Mouse (Mus musculus): ENCODE results near the gene Tns1. TPM values are rescaled to one million over a fixed set of nuclear protein-coding genes. Genes with fewer than 3 reads are reported as not detected.
A peak's percentile ranks its signal among the peaks of the same experiment; 100 is the strongest.

Gene Tns1
- total RNA-seq, 2 experiments from 2014 or later: 41.3 to 43.3 TPM

DNA sequence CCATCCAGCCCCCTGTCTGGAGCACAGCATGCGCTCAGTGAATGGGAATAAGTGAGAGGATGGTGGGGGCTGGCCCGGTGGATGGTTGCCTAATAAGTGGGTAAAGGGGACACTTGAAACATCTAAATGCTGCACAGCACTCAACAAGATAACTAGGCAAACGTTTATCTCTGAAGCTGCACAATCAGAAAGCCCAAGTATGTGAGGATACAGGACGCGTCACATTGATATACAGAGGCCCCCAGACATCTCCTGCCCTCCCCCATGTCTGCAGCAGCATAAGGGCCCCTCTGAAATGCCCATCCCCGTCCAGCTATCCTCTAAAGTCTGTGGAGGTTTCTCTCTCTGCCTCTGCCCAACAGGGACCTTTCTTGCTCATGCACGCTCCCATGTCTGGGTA lies 83.1 kb downstream of the Tns1 start:
- no peak for DNase-seq (ENCODE audit: low spot score in 2 of 2)
- TF ChIP-seq CTCF (conservative IDR thresholded peaks at IDR 0.05): no peak
- no peak overlapping the region for H3K4me3 ChIP-seq
- no peak overlapping the region for H3K27ac ChIP-seq

DNA sequence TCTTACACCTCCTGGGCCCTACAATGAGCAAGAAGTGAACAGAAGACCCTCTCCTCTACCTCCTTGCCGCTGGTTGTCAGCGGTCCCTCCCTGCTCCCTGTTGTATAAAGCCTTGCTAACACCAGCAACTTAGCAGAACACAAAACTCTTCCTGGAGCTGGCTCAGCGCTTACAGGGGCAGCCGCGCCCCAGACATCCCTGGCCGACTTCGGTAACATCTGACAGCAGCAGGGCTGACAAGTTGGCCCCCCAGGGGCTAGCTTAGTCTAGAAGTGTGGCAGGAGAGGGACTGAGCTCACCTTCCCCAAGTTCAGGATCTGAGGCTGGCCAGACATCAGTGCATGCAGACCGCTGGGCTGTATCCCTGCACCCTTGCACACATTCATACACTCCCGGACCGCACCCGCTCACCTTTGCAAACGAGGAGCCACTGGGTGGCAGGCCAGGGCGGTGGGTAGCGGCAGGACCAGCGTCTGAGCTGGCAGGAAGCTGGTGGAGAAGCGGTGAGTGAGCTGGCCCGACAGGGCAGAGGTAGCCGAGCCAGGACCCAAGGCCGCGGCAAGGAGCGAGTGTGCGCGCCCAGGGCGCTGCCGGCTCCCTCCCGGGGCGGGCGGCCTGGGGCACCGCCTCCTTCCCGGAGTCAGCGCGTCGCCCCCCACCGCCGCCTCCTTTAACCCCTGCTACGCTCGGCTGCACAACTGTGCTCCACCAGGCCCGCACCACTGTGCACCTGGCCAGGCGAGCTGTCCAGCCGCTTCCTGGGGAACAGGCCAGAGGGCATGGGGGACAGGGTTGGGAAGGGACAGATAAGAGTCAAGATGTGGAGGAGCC lies 87.5 kb downstream of the Tns1 start:
- DNase-seq (ENCODE audit: low spot score in 2 of 2): no peak
- peak overlapping the region; percentile 73 for H3K27ac ChIP-seq

DNA sequence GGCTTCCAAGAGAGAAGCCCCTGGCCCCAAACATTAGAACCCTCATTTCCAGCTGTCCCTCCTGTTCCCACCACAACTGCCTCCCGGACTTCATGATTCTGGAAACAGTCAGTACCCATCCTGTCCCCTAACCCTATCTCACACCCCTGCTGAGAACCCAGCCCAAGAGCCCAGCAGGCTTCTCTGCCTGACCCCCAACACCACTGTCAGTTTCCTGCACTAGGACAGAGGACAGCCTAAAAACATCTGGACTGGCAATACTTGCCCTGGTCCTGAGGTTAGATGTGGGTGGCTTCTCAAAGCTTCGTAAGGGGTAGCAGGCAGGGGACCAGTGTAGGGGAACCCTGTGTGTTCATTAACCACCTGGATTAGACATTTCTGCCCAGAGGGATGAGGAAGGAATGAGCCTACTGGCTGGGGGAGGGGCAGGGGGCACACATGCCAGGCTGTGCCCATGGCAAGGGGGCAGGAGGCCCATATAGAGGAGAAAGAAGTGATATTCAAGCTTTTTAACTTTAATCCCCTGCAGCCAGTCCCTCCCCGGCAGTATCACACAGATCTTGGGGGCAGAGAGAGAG lies 88.2 kb downstream of the Tns1 start:
- no peak for DNase-seq (ENCODE audit: low spot score in 2 of 2)
- Histone ChIP-seq H3K4me3 (peak overlapping the region; percentile 50), H3K27ac (peak overlapping the region; percentile 73)
- TF ChIP-seq CTCF (conservative IDR thresholded peaks at IDR 0.05): no peak

More for the DNA sequence above, 87.5 kb downstream of the Tns1 start:
- TF ChIP-seq CTCF (conservative IDR thresholded peaks at IDR 0.05): peak; percentile 28
- H3K4me3 ChIP-seq: peak overlapping the region; percentile 50

DNA sequence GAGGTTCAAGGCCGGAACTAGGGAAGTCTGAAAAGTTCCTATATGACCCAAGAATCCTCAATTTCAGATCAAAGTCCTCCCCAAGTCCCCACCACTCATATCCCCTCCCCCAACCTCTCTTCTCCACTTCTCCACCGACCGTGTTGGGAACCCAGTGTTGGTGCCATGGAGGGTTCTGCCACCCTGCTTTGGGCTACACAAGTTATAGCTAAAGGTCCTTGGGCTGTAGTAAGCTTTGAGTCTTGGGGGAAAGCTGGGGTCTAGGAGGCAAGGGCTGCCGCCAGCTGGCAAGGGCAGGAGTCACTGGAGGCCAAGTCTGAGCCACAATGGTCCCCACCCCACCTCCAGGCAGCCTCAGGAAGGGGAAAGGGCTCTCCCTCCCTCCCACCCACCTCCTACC lies 88.8 kb downstream of the Tns1 start:
- Histone ChIP-seq H3K4me3 (peak overlapping the region; percentile 50), H3K27ac (peak overlapping the region; percentile 73)
- no peak for TF ChIP-seq CTCF (conservative IDR thresholded peaks at IDR 0.05)
- no peak for DNase-seq (ENCODE audit: low spot score in 2 of 2)

DNA sequence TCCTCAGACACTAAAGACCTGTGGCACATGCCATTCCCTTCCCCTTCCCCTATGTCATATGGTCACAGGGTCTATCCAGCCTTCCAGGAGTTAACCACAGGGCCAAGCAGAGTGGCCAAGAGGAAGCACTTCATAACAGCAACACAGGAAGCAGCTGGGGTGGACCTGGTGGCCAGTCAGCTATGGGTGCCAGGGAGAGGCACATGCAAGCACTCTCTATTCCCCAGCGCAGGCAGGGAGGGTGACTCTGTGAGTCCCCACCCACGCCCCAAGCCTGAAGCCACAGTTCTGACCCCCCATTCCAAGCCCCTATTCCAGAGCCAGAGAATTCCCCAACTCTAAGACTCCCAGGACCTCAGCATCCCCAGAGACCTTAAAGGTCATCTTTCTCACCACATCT lies 89.5 kb downstream of the Tns1 start:
- Histone ChIP-seq H3K27ac (peak overlapping the region; percentile 73), H3K4me3 (peak overlapping the region; percentile 50; the same call in 1 of the 2 replicates)
- no peak for TF ChIP-seq CTCF (conservative IDR thresholded peaks at IDR 0.05)
- no peak for DNase-seq (ENCODE audit: low spot score in 2 of 2)

DNA sequence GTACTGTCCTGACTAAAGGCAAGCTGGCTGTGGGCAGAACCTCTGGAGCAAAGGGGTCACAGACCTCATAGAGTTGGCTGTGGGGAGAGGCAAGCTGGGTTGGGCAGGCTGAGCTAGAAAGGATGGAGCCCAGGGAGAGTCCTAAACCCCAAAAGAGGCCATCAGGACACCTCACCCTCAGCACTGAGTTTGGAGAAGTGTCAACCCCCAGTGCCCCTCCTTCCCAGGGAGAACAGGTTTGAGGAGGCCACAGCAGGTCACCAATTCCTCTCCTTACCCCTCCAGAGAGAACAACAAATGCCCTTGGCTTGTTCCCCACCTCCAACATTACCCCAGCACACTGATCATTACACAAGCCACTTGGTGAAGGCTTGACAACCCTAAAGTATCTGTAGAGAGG lies 90.0 kb downstream of the Tns1 start:
- Histone ChIP-seq H3K27ac (0 out of 2 replicates have a peak overlapping the region, but pooled peaks have one; percentile 1), H3K4me3 (no peak overlapping the region)
- no peak for TF ChIP-seq CTCF (conservative IDR thresholded peaks at IDR 0.05)
- no peak for DNase-seq (ENCODE audit: low spot score in 2 of 2)

DNA sequence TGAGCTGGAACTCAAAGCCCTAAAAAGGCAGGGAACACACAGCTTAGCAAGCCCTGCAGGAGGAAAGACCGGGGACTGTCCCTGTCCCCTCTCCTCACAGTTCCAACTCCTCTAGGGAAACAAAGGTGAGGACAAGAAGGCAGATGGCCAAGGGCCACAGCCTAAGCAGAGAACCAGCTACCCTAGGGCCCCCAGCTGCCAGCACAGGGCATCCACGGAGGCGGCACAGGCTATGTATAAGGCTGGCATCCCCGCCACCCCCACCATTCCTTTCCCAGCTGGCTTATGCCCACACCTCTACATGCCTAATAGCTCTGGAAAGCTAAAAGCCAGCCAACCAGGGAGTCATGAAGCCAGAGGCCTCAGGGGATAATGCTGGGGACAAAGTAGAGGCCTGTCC lies 90.8 kb downstream of the Tns1 start:
- no peak for DNase-seq (ENCODE audit: low spot score in 2 of 2)
- Histone ChIP-seq H3K4me3 (peak overlapping the region; percentile 5; the same call in 1 of the 2 replicates), H3K27ac (peak overlapping the region; percentile 67)
- TF ChIP-seq CTCF (conservative IDR thresholded peaks at IDR 0.05): no peak

DNA sequence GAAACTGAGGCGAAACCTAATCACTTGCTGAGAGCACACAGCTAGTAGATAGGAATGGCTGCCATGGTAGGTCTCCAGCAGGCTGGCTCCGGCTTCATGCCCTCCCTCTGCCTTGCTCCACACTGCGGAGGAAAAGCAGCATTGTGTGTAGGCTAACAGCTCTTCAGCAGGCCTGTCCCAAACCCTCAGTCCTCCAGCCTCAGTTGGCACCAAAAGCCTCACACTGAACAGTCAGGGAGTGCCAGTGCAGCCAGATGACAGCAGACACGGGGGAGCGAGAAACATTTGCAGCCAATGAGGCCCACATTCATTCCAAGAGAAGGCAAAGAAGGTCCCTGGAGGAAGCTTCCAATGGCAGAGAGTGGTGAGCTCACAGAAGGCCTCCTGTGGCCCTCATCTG lies 91.3 kb downstream of the Tns1 start:
- TF ChIP-seq CTCF (conservative IDR thresholded peaks at IDR 0.05): no peak
- DNase-seq (ENCODE audit: low spot score in 2 of 2): peak in 1 of 2 experiments; percentile 35
- H3K4me3 ChIP-seq: no peak overlapping the region; the same call in 1 of the 2 replicates
- H3K27ac ChIP-seq: peak overlapping the region; percentile 67

DNA sequence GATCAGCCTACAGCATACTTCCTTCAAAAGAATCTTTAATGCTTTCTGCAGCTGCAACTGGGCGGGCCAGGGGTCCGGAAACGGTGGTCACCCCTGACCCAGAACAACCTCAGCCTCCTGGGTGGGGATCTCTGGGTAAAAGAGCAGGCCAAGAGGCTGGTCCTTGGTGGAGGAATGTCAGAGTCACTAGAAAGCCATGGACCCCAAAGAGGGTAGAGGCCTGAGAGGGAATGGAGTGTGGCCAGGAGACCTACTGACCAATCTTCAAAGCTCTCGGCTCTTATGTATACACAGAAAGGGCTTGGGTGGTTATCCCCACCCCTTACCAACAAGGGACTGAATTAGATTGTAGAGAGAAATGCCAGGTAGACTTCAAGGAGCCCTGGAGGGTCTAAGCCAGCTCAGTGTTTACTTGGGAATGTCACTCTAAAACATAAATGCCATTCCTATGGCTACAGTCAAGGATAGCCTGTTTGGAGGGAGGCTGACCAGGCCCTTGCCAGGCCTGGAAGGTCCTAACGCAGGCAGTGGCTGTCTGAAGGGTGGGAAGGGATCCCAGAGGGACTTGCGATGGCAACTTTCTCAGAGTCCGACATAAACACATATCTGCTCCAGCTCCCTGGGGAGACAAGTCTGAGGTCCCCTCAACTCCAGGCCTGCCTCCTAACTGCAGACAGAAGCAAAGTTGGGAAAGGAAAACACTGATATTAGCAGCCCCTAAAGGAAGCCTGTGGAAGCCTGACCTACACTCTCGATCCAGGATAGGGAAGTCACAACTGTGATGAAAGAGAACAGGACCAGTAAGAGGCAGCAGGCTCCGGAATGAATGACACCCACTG lies 92.3 kb downstream of the Tns1 start:
- Histone ChIP-seq H3K4me3 (no peak overlapping the region; the same call in 1 of the 2 replicates), H3K27ac (peak overlapping the region; percentile 48)
- DNase-seq (ENCODE audit: low spot score in 2 of 2): no peak
- no peak for TF ChIP-seq CTCF (conservative IDR thresholded peaks at IDR 0.05)

DNA sequence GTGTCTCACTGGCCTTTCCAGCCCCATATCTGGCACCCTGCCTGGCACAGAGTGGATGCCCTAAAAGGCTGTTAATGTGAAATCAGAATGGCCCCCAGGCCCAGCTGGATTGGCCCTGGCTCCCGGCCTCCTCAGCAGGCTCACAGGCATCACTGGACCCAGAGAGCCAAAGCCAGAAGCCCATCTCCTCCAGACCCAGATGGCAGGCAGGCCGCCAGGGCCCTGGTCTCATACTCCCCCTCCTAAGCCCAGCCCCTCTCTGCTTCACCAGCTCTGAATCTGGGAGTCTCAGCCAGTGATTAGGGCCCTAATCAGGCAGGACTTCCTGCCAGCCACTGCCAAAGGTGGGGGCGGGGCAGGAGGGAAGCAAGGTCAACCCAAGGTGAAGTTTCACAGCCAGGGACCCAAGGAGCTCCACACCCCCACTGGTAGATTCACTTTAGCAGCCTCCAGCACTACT lies 93.3 kb downstream of the Tns1 start:
- DNase-seq (ENCODE audit: low spot score in 2 of 2): no peak
- Histone ChIP-seq H3K4me3 (no peak overlapping the region), H3K27ac (peak overlapping the region; percentile 48)
- no peak for TF ChIP-seq CTCF (conservative IDR thresholded peaks at IDR 0.05)

DNA sequence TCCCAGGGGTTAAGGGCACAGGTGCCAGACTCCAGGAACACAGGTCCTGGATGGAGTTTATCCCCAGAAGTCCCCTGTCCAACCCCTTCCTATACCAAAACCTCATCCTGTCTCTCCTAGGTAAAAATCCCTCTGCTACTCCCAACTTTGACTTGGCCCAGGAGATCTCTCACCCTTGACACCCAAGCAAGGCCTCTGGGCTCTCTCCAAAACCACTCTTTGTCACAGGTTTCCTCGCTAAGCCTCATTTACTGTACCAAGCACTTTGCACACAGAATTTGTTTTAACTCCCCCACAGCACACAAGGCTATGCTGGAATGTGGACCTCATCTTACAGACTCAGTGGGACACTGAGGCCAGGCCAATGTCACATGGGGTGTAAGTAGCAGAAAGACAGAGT lies 94.0 kb downstream of the Tns1 start:
- DNase-seq (ENCODE audit: low spot score in 2 of 2): no peak
- no peak for TF ChIP-seq CTCF (conservative IDR thresholded peaks at IDR 0.05)
- Histone ChIP-seq H3K27ac (no peak overlapping the region), H3K4me3 (no peak overlapping the region)

DNA sequence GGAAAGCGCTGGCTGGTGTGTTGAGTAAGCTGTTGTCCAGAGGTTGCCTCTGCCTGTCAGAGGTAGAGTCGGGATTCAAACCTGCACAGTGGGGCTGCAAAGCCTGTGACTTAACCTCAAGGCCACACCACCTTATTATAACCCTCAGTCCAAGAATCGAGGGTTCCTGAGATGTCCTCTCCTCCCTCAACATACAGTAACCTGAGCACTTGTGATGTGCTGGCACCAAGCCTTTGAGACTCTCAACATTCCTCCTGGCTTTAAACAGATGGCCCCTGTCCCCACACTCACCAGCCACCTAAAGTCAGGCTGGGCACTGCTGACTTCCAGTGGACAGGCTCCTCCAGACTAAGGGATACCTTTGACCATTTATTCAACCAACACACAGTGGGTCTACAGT lies 94.6 kb downstream of the Tns1 start:
- DNase-seq (ENCODE audit: low spot score in 2 of 2): no peak
- H3K27ac ChIP-seq: no peak overlapping the region
- no peak for TF ChIP-seq CTCF (conservative IDR thresholded peaks at IDR 0.05)
- H3K4me3 ChIP-seq: no peak overlapping the region

DNA sequence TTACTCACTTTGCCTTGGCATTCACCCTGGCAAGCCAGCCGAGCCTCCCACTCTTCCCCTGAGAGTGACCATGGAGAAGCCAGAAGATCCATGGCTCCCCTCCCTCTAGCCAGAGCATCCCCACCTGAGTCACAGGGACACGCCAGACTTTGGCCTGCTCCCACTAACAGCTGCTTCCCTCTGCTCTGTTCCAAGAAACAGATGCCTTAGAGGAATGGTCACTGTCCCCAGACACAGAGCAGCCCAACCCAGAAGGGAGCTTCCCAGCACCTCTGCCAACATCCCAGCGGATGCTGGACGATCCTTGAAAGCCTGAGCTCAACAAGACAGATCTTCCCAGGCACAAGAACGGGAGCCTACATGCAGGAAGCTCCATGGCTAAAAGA lies 95.4 kb downstream of the Tns1 start:
- DNase-seq (ENCODE audit: low spot score in 2 of 2): no peak
- no peak overlapping the region for H3K4me3 ChIP-seq
- TF ChIP-seq CTCF (conservative IDR thresholded peaks at IDR 0.05): no peak
- H3K27ac ChIP-seq: no peak overlapping the region

Data from layer of hippocampus, adult 2 months (tissue).